ENCODE assay signal across 8 mouse cellular contexts in genomic region chr14:31422961-31423791, GRCm38 (mm10). TPM values are rescaled to one million over a fixed set of nuclear protein-coding genes. Genes with fewer than 3 reads are reported as not detected.
DNase-seq lines count a peak whose midpoint lies in the region; ATAC-seq and TF ChIP-seq lines count a peak whose summit lies in the region.
"Had no signal": no experiment of that assay in that cellular context is flagged by ENCODE, and none has a peak within 500 bp of the region (broad histone marks: within the 10 kb centered on the region; RNA-seq: fewer than 3 reads in every experiment).

No protein-coding gene starts in this region.

- H3K79me2 ChIP-seq in C2C12 (ENCODE audit: control insufficient read depth, insufficient read depth), result peaks cover 20% of the 10 kb centered on the region
- peaks cover 51% of the 10 kb centered on the region for H3K79me2 ChIP-seq in liver, adult 2 months (ENCODE audit: control insufficient read depth, insufficient read depth, low read length)

- H3ac ChIP-seq in C2C12 (ENCODE audit: control insufficient read depth, insufficient read length, low read depth), result no peak overlapping the region

- no peaks in the 10 kb centered on the region for H3K36me3 ChIP-seq in C2C12 (ENCODE audit: control insufficient read depth, insufficient read depth)
- H3K36me3 ChIP-seq in hindbrain, embryonic 16.5 days (ENCODE audit: control insufficient read depth, insufficient read depth, low read length), result peaks cover 11% of the 10 kb centered on the region
- peaks cover 5% of the 10 kb centered on the region; the same call in 1 of the 2 replicates for H3K36me3 ChIP-seq in liver, adult 2 months (ENCODE audit: control insufficient read depth, insufficient read depth, low read length)

- ATAC-seq in hindbrain, embryonic 16.5 days, result peak; percentile 45; the same call in 1 of the 2 replicates

- no peak overlapping the region for H3K4me2 ChIP-seq in hindbrain, embryonic 16.5 days (ENCODE audit: low read length)

- no peak for TF ChIP-seq CTCF in C2C12 (IDR thresholded peaks at IDR 0.05; ENCODE audit: control insufficient read depth, insufficient read depth, insufficient read length)
- no peak for TF ChIP-seq CTCF in liver, adult 2 months (IDR thresholded peaks at IDR 0.05; ENCODE audit: low read depth, low read length)

- H3K9ac ChIP-seq in hindbrain, embryonic 16.5 days (ENCODE audit: low read depth, low read length), result no peak overlapping the region
- no peak overlapping the region for H3K9ac ChIP-seq in liver, adult 2 months (ENCODE audit: low read depth, low read length)

- no peaks in the 10 kb centered on the region; the same call in 1 of the 2 replicates for H3K9me3 ChIP-seq in hindbrain, embryonic 16.5 days (ENCODE audit: control insufficient read depth, low read length)
- H3K9me3 ChIP-seq: megakaryocyte, embryonic 14.5 days had no signal

- 0 out of 2 replicates have a peak, but pooled peaks cover 3% of the 10 kb centered on the region for H3K4me1 ChIP-seq in hindbrain, embryonic 16.5 days (ENCODE audit: control insufficient read depth, insufficient read depth, low read depth, low read length)
- peaks cover 59% of the 10 kb centered on the region for H3K4me1 ChIP-seq in liver, adult 2 months (ENCODE audit: control insufficient read depth, insufficient read depth, low read length)

- H3K79me3 ChIP-seq in C2C12 (ENCODE audit: low read depth), result peaks cover 3% of the 10 kb centered on the region

- H3K4me3 ChIP-seq in C2C12 (ENCODE audit: insufficient read depth, poor library complexity, severe bottlenecking), result no peak overlapping the region
- no peak overlapping the region for H3K4me3 ChIP-seq in hindbrain, embryonic 16.5 days (ENCODE audit: low read length)
- no peak overlapping the region for H3K4me3 ChIP-seq in liver, adult 2 months (ENCODE audit: insufficient read depth, low read depth, low read length)
- H3K4me3 ChIP-seq: megakaryocyte, embryonic 14.5 days had no signal

- TF ChIP-seq POLR2A in liver, adult 2 months (IDR thresholded peaks at IDR 0.05; ENCODE audit: extremely low read depth, insufficient read depth, low read length), result no peak

- H3K27me3 ChIP-seq in C2C12 (ENCODE audit: control insufficient read depth, insufficient read depth, insufficient read length), result no peaks in the 10 kb centered on the region
- no peaks in the 10 kb centered on the region for H3K27me3 ChIP-seq in hindbrain, embryonic 16.5 days (replicated peaks; ENCODE audit: control insufficient read depth, insufficient read depth, low read length)
- H3K27me3 ChIP-seq in liver, adult 2 months (ENCODE audit: control insufficient read depth, insufficient read depth, low read length), result no peaks in the 10 kb centered on the region

- WGBS in hindbrain, embryonic 16.5 days, result 53% methylated on average over 11 of the region's 11 CpGs
- WGBS in liver, adult 2 months, result 48% methylated on average over 11 of the region's 11 CpGs

- DNase-seq in 3T3-L1 (ENCODE audit: low read depth, low spot score), result peak; percentile 89
- DNase-seq in frontal cortex, postnatal 10 days (ENCODE audit: low spot score in 2 of 2), result peak; percentile 60 to 67
- peak; percentile 64 for DNase-seq in liver, adult 2 months (ENCODE audit: extremely low read depth, low read depth, low spot score)
- peak; percentile 74 for DNase-seq in right cerebral cortex, postnatal 14 days
- no peak for DNase-seq in testis, postnatal 14 days (ENCODE audit: low spot score)

- 0 out of 2 replicates have a peak overlapping the region, but pooled peaks have one; percentile 19 for H3K27ac ChIP-seq in hindbrain, embryonic 16.5 days (ENCODE audit: low read depth, low read length)
- peak overlapping the region; percentile 100 for H3K27ac ChIP-seq in liver, adult 2 months (replicated peaks; ENCODE audit: insufficient read depth, low read depth, low read length)

TF ChIP-seq in C2C12, 6 proteins besides CTCF, POLR2A, EP300 and RAD21:
- TF ChIP-seq USF1 (IDR thresholded peaks at IDR 0.05; ENCODE audit: low read depth) (peak; percentile 50), MYOG (IDR thresholded peaks at IDR 0.05; ENCODE audit: control insufficient read depth, extremely low read depth, insufficient read length) (no peak)

RNA-seq across cellular contexts. Expression of gene Sh3bp5, which starts 12.7 kb away (rescaled TPM):
- 8.7 TPM for polyA plus RNA-seq in C2C12 (2012; fragmentation: generic; extraction: Trizol)
- polyA plus RNA-seq in hindbrain, embryonic 16.5 days (2015; fragmentation: Nextera tagmentation; extraction: Ambion mirVana), result 152 and 155 TPM in 2 replicates
- total RNA-seq in liver, adult 2 months (2014; rRNA removed), result 37.1 and 37.7 TPM in 2 replicates
- polyA plus RNA-seq in liver, adult 2 months (2012; rRNA removed), result 22.6 and 26.1 TPM in 2 replicates
